Mouse (Mus musculus) kidney, embryonic 16.5 days (tissue): ENCODE data around the gene Mpg. TPM values are rescaled to one million over a fixed set of nuclear protein-coding genes. Genes with fewer than 3 reads are reported as not detected.

ENCODE experiments used
- polyA plus RNA-seq: library from polyadenylated mRNA; unstranded; fragments of >200 nt; fragmentation: Nextera tagmentation; extraction: Ambion mirVana; gene quantifications from 2 replicates; pipeline ENCODE4 v1.2.1, GENCODE M21; 2015

The Mpg gene
- polyA plus RNA-seq, 1 experiment from 2014 or later, result 42.4 TPM

Other genes with a start within 250 kb of the Mpg start
- gene Nsg2, start 226.0 kb upstream of the Mpg start, polyA plus RNA-seq, result 5.9 and 8.4 TPM in 2 replicates
- gene Il9r, start 26.2 kb upstream of the Mpg start, polyA plus RNA-seq, result 0.04 TPM in 1 of 2 replicates, not detected in the other
- gene Snrnp25, start 21.1 kb upstream of the Mpg start, polyA plus RNA-seq, result 56.6 and 61.1 TPM in 2 replicates
- gene Rhbdf1, start 4.2 kb upstream of the Mpg start, polyA plus RNA-seq, result 61.9 and 62.1 TPM in 2 replicates
- gene Nprl3, start 41.2 kb downstream of the Mpg start, polyA plus RNA-seq, result 50.2 and 50.8 TPM in 2 replicates
- 20.0 and 23.7 TPM in 2 replicates for gene Hba-x, start 49.9 kb downstream of the Mpg start, polyA plus RNA-seq
- 4,198 and 4,493 TPM in 2 replicates for gene Hba-a1, start 57.0 kb downstream of the Mpg start, polyA plus RNA-seq
- gene Hbq1b, start 60.5 kb downstream of the Mpg start, polyA plus RNA-seq, result 1.1 and 1.5 TPM in 2 replicates
- gene Hba-a2, start 70.0 kb downstream of the Mpg start, polyA plus RNA-seq, result 10,418 and 11,416 TPM in 2 replicates
- gene Hbq1a, start 73.6 kb downstream of the Mpg start, polyA plus RNA-seq, result 0.37 and 0.78 TPM in 2 replicates
- gene Sh3pxd2b, start 121.3 kb downstream of the Mpg start, polyA plus RNA-seq, result 17.7 and 20.8 TPM in 2 replicates
- gene Ubtd2, start 228.9 kb downstream of the Mpg start, polyA plus RNA-seq, result 45.1 and 45.6 TPM in 2 replicates